Mouse (Mus musculus) NIH3T3 (cell line): ENCODE data around the gene Fancd2os.
A peak's percentile ranks its signal among the peaks of the same experiment; 100 is the strongest.

Experiments
- DNase-seq: peaks from one replicate; pipeline ENCODE4 v3.0.0-alpha.2; 2012; ENCODE audit warnings: low read depth

The Fancd2os gene

DNA sequence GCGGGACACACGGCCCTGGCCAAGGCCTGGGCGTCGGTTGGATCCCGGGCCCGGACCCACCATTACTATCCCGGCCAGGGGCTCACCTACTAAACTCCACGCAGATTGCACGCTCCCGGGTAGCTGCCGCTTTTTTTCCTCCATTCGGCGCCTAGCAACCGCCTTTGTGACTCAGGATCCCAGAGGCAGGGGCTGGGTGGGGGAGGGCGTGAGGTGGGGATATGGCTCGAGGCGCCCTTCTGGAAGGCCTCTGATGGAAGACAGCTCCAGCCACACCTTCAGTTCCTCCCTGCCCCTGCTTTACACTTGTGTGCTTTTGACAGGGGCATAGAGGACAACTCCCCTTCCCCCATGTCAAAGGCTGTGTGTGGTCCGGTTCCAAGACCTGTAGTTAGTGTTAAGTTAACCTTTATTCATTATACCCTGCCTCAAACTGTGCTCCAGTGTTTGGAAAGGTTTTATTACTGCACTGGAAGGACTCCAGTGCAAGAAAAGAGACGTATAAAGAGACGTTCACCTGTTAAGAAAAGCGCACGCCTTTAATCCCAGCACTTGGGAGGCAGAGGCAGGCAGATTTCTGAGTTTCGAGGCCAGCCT is at the start of gene Fancd2os:
Gene Fancd2os, minus strand, starts transcription at position 173 of the 597 bp plus-strand sequence.
- DNase-seq: no peak

GRCm38 (mm10) chr6:113650197-113650640 is 49.7 kb upstream of the Fancd2os start:
- DNase-seq: no peak

- DNase-seq: no peak
Observed at GRCm38 (mm10) chr6:113649346-113650196, 49.1 kb upstream of the Fancd2os start.

DNA sequence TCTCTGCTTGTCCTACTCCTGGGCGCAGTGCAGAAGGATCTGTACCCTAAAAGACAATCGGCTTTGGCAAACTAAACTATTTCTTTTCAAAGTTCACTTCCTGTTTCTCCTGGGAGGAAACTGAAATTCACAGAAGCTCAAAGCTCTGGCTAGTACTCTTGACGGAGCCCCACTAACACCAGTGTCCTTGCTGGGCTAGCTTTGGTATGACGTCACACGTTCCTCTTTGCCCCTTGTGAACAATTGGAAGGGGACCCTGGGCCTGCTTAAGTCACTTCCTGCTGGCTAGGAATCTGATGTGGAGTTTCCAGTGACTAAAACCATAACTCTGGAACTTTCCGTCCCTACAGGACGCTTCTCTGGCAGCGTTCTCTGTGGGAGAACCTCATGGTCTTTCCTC is 44.3 kb upstream of the Fancd2os start:
- no peak for DNase-seq

- DNase-seq: no peak
Observed at GRCm38 (mm10) chr6:113643967-113644366, 43.5 kb upstream of the Fancd2os start.

- peak; percentile 23 for DNase-seq
Observed at GRCm38 (mm10) chr6:113643021-113643420, 42.5 kb upstream of the Fancd2os start.

GRCm38 (mm10) chr6:113642605-113643004 is 42.1 kb upstream of the Fancd2os start:
- no peak for DNase-seq

DNA sequence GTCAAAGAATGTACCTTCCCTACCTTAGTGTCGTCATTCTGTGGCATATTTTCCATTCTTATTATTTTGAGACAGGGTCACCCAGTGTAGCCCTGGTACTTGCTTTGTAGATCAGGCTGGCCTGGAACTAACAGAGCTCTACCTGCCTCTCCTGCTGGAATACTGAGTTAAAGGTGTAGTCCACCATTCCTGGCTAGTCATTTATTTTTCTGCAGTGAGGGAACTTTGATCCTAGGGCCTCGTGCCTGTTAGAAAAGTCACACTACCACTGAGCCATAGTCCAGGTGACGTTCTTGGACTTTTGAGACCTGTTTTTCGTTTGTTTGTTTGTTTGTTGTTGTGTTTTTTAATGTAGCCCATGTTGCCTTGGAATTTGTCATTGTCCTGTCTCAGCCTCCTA is 38.7 kb upstream of the Fancd2os start:
- no peak for DNase-seq

DNA sequence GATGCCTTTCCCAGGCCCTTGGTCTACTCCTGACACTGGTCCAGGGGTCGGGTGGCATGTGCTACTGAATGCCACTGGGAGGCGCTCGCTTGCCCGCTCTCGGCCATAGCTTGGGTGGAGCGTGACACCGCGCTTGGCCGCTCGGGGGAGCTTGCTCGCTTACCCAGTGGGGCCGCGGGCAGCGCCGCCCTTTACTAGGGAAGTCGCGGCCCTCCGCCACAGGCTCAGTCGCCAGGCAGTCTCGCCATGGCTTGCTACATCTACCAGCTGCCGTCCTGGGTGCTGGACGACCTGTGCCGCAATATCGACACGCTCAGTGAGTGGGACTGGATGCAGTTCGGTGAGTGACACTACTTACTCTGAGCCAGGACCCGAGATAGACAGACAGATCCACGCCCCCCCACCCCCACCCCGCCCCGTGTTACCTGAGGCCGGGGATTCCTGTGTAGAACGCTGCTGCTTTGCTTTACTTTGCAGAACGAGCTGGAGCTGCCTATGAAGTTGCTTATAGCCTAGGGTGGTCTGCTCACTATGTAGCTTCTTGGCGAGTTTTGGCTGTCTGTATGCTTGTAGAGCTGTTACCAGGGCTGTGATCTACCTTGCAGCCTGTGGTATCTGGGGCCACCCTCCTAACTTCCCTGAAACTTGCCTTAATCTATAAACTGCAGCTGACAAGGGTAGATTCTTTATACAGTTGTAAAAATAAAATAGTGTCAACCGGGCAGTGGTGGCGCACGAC is 38.0 kb upstream of the Fancd2os start, which contains the start of gene Irak2:
Gene Irak2, plus strand, starts transcription at position 166 of the 739 bp plus-strand sequence.
- DNase-seq: peak; percentile 98

- DNase-seq: no peak
Observed at GRCm38 (mm10) chr6:113632863-113633262, 32.3 kb upstream of the Fancd2os start.

- no peak for DNase-seq
Observed at GRCm38 (mm10) chr6:113630322-113630721, 29.8 kb upstream of the Fancd2os start.

DNA sequence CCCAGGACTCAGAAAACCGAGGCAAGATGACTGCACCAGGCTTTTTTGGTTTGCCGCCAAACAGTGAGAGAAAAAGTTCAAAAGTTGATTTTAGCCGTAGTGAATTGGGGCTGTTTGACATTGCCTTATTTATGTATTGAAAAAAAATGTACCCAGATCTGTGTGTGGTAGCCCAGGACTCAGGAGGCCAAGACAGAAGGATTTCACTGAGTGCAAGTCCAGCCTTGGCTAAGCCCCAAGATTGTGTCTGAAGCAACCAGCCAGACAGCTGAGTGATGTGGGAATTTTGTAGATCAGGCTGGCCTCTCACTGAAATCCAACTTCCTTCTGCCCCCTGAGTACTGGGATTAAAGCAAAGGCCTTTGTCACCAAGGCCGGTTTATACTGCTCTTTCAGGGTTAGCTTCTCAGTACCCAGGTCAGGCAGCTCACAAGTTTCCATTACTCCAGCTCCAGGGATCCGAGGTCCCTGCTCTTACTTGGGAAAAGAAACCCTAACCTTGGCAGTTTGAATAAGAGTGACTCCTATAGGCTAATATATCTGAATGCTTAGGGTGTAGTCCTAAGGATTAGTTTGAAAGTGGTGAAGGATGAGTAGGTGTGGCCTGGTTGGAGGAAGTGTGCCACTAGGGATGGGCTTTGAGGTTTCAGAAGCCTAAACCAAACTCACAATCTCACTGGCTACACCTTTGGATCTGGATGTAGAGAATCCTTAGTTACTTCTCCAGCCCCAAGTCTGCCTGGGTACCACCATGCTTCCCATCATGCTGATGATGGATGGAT is 24.7 kb upstream of the Fancd2os start:
- DNase-seq: peak; percentile 78

GRCm38 (mm10) chr6:113623941-113624751 is 23.6 kb upstream of the Fancd2os start, which contains the start of gene Vhl:
TSS of gene Vhl (plus strand) at chr6:113623959.
- peak; percentile 94 for DNase-seq

DNA sequence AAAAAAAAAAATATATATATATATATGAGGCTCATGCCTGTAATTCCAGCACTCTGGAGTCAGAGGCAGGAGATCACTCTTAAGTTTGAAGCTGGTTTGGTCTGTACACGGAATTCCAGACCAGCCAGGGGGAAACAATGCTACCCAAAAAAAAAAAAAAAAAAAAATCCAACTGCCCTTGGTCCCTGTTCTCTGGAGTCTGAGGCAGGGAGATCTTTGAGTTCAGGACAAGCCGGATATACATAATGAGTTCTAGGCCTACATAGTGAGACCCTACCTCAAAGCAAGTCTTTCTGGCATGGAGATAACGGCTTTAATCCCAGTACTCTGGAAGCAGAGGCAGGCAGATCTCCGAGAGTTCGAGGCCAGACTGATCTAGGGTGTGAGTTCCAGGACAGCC is 22.9 kb upstream of the Fancd2os start:
- no peak for DNase-seq

DNA sequence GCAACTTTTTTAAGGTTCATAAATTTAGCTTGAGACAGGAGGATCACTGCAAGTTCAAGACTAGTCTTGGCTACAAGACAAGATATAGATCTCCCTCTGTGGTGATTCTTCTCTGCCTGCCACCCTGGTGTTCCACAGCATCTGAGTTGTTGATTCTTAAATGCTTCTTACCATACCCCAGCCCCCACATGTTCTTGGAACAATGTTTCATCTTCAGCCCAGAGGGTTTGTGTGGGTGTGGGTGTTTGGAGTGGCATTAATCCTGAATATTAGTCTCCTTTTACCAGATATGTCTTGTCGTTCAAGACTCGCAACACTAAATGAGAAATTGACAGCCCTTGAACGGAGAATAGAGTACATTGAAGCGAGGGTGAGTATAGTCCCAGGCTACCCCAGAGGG is 15.0 kb upstream of the Fancd2os start:
- DNase-seq: no peak

DNA sequence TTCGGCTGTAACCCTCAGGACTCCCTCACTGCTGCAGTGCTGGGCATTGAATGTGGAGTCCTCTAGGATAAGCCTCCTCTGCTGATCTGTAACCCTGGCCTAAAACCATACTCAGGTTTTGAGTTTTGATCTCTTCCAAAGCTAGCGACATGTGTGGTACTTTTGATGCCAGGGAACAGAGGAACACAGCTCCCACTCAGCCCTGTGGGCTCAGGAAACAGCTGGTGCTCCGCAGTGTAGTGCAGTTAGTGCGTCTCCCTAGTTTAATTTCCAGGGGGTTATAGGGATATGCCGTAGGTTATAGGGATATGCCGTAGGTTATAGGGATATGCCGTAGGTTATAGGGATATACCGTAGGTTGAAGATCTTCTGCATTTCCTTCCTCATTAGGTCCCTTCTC is 14.5 kb upstream of the Fancd2os start:
- no peak for DNase-seq

DNA sequence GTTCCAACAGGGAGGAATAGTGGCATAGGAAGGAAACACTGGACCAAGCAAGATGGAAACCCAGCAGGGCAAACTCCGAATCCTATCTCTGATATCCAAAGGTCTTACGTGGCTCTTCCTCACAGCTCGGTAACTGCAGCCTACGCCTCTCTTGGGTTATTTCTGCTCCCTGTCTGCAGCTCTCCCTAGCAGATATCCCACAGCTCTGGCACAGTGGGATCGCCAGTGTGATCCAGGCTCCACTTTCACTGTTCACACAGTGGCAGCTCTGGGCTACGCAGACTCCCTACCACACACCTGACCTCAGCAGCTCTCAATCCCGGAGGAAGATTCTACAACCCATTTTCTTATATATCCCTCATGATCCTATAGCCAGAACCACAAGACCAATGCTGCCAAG is 13.6 kb upstream of the Fancd2os start:
- no peak for DNase-seq

- DNase-seq: no peak
Observed at GRCm38 (mm10) chr6:113612258-113612969, 11.9 kb upstream of the Fancd2os start.

GRCm38 (mm10) chr6:113609293-113609692 is 8.8 kb upstream of the Fancd2os start:
- DNase-seq: no peak

GRCm38 (mm10) chr6:113608871-113609270 is 8.4 kb upstream of the Fancd2os start:
- DNase-seq: no peak
